Mouse (Mus musculus) ES-Bruce4 (cell line): ENCODE data around the gene Arg1. TPM values are rescaled to one million over a fixed set of nuclear protein-coding genes. Genes with fewer than 3 reads are reported as not detected.

Experiments
- H3K27ac ChIP-seq: 2 replicates; pipeline ENCODE4 v1.5.1; 2012; ENCODE audit warnings: low read length, inconsistent platforms; ENCODE audit not compliant: insufficient read depth
- H3K27me3 ChIP-seq: 2 replicates; pipeline ENCODE4 v1.6.1; 2012; ENCODE audit warnings: mild to moderate bottlenecking, low read length, inconsistent platforms; ENCODE audit not compliant: control insufficient read depth, poor library complexity, insufficient read depth, severe bottlenecking
- H3K36me3 ChIP-seq: 2 replicates; pipeline ENCODE4 v1.6.1; 2012; ENCODE audit warnings: inconsistent platforms, mild to moderate bottlenecking, low read length, moderate library complexity; ENCODE audit not compliant: control insufficient read depth, poor library complexity, insufficient read depth, severe bottlenecking
- H3K4me1 ChIP-seq: one replicate; pipeline ENCODE4 v1.8.1; 2011; ENCODE audit warnings: low read length; ENCODE audit not compliant: control insufficient read depth, insufficient read depth
- H3K4me3 ChIP-seq: 2 replicates; pipeline ENCODE4 v1.5.1; 2011; ENCODE audit warnings: low read depth, mild to moderate bottlenecking, low read length
- H3K9ac ChIP-seq: 2 replicates; pipeline ENCODE4 v1.6.1; 2012; ENCODE audit warnings: low read depth, mild to moderate bottlenecking, inconsistent platforms; ENCODE audit not compliant: poor library complexity, severe bottlenecking
- H3K9me3 ChIP-seq: replicated peaks from 2 replicates; pipeline ENCODE4 v1.6.1; 2012; ENCODE audit warnings: mild to moderate bottlenecking, low read length, inconsistent platforms; ENCODE audit not compliant: control insufficient read depth, poor library complexity, insufficient read depth, severe bottlenecking
- CTCF ChIP-seq: IDR thresholded peaks from one replicate; pipeline ENCODE4 v1.8.1; 2011; ENCODE audit warnings: low read depth, low read length
- EP300 ChIP-seq: IDR thresholded peaks from 2 replicates; pipeline ENCODE4 v1.6.1; 2011; ENCODE audit warnings: low read depth, low read length; ENCODE audit not compliant: insufficient read depth
- POLR2A ChIP-seq: IDR thresholded peaks from one replicate; pipeline ENCODE4 v1.8.1; 2011; ENCODE audit warnings: low read length; ENCODE audit not compliant: insufficient read depth
- polyA plus RNA-seq: library from polyadenylated mRNA; stranded (reverse); fragments of >200 nt; gene quantifications from 2 replicates; pipeline ENCODE4 v1.2.4, GENCODE M21; 2011; ENCODE audit warnings: low read depth; ENCODE audit not compliant: missing spikeins, insufficient read depth, insufficient read length

Gene Arg1
- not detected in 2 replicates for polyA plus RNA-seq

GRCm38 (mm10) chr10:24926962-24927720, at the start of gene Arg1:
Gene Arg1, minus strand, starts transcription at chr10:24927484.
- Histone ChIP-seq H3K27ac (no peak within 1 kb of the TSS), H3K4me3 (no peak within 1 kb of the TSS), H3K4me1 (no peaks in the 10 kb centered on the region)

GRCm38 (mm10) chr10:24973845-24974514, 46.7 kb upstream of the Arg1 start:
- no peaks in the 10 kb centered on the region for H3K4me1 ChIP-seq
- H3K27ac ChIP-seq: no peak overlapping the region
- H3K4me3 ChIP-seq: no peak overlapping the region
- H3K9me3 ChIP-seq: no peaks in the 10 kb centered on the region
- no peak overlapping the region for H3K9ac ChIP-seq
- no peaks in the 10 kb centered on the region for H3K27me3 ChIP-seq
- H3K36me3 ChIP-seq: no peaks in the 10 kb centered on the region
- TF ChIP-seq CTCF: no peak
- TF ChIP-seq EP300: no peak
- TF ChIP-seq POLR2A: no peak

More at GRCm38 (mm10) chr10:24926962-24927720, at the start of gene Arg1:
- H3K36me3 ChIP-seq: no peaks in the 10 kb centered on the region
- H3K9ac ChIP-seq: no peak within 1 kb of the TSS
- no peaks in the 10 kb centered on the region for H3K9me3 ChIP-seq
- H3K27me3 ChIP-seq: no peaks in the 10 kb centered on the region
- TF ChIP-seq CTCF (no peak), POLR2A (no peak), EP300 (no peak)

- H3K36me3 ChIP-seq: no peaks in the 10 kb centered on the region
- H3K4me1 ChIP-seq: no peaks in the 10 kb centered on the region
- no peak overlapping the region for H3K4me3 ChIP-seq
- H3K9me3 ChIP-seq: no peaks in the 10 kb centered on the region
- no peak overlapping the region for H3K27ac ChIP-seq
- H3K27me3 ChIP-seq: no peaks in the 10 kb centered on the region
- TF ChIP-seq CTCF (no peak), POLR2A (no peak), EP300 (no peak)
- no peak overlapping the region for H3K9ac ChIP-seq
These were observed 46.1 kb upstream of the Arg1 start for GRCm38 (mm10) chr10:24973385-24973784.

- H3K4me1 ChIP-seq: no peaks in the 10 kb centered on the region
- H3K36me3 ChIP-seq: no peaks in the 10 kb centered on the region
- H3K27ac ChIP-seq: no peak overlapping the region
- H3K9me3 ChIP-seq: no peaks in the 10 kb centered on the region
- no peak overlapping the region for H3K4me3 ChIP-seq
- no peaks in the 10 kb centered on the region for H3K27me3 ChIP-seq
- no peak overlapping the region for H3K9ac ChIP-seq
- no peak for TF ChIP-seq CTCF
These were observed 45.6 kb upstream of the Arg1 start for GRCm38 (mm10) chr10:24972923-24973322.

- Histone ChIP-seq H3K36me3 (no peaks in the 10 kb centered on the region), H3K27ac (no peak overlapping the region), H3K9ac (no peak overlapping the region), H3K27me3 (no peaks in the 10 kb centered on the region), H3K4me1 (no peaks in the 10 kb centered on the region), H3K9me3 (no peaks in the 10 kb centered on the region), H3K4me3 (no peak overlapping the region)
- TF ChIP-seq CTCF (no peak), POLR2A (no peak), EP300 (no peak)
These were observed 38.7 kb upstream of the Arg1 start for GRCm38 (mm10) chr10:24965821-24966550.

- Histone ChIP-seq H3K36me3 (no peaks in the 10 kb centered on the region), H3K27me3 (no peaks in the 10 kb centered on the region), H3K27ac (no peak overlapping the region), H3K9me3 (no peaks in the 10 kb centered on the region), H3K9ac (no peak overlapping the region), H3K4me1 (no peaks in the 10 kb centered on the region), H3K4me3 (no peak overlapping the region)
- TF ChIP-seq POLR2A (no peak), EP300 (no peak), CTCF (no peak)
These were observed 34.6 kb upstream of the Arg1 start for GRCm38 (mm10) chr10:24961889-24962288.
